Mouse (Mus musculus) hindbrain, embryonic 11.5 days (tissue): Measurements from ENCODE around the gene Rab12. TPM values are rescaled to one million over a fixed set of nuclear protein-coding genes. Genes with fewer than 3 reads are reported as not detected.

ENCODE experiments used
- ATAC-seq: fragments of 200-750 bp; cut with Nextera tagmentation; 2 replicates; pipeline ENCODE4 v1.8.0; 2017; ENCODE audit warnings: mild to moderate bottlenecking, moderate TSS enrichment, moderate library complexity; ENCODE audit not compliant: low FRiP score
- DNase-seq: peaks from one replicate; pipeline ENCODE4 v3.0.0-alpha.2; 2015; ENCODE audit warnings: low spot score
- H3K27ac ChIP-seq: fragments of 300-500 bp; sonication (generic); 2 replicates; pipeline ENCODE4 v1.5.1; 2014; ENCODE audit warnings: mild to moderate bottlenecking, low read depth, low read length
- H3K27me3 ChIP-seq: fragments of 300-500 bp; sonication (generic); 2 replicates; pipeline ENCODE4 v1.6.1; 2014; ENCODE audit warnings: mild to moderate bottlenecking, low read length, moderate library complexity, mixed read lengths; ENCODE audit not compliant: control insufficient read depth, insufficient read depth
- H3K36me3 ChIP-seq: fragments of 300-500 bp; sonication (generic); 2 replicates; pipeline ENCODE4 v1.6.1; 2014; ENCODE audit warnings: mild to moderate bottlenecking, low read length, moderate library complexity, mixed read lengths; ENCODE audit not compliant: control insufficient read depth, insufficient read depth
- H3K4me1 ChIP-seq: fragments of 300-500 bp; sonication (generic); replicated peaks from 2 replicates; pipeline ENCODE4 v1.6.1; 2014; ENCODE audit warnings: low read length, mixed read lengths; ENCODE audit not compliant: control insufficient read depth, insufficient read depth
- H3K4me2 ChIP-seq: fragments of 300-500 bp; sonication (generic); replicated peaks from 2 replicates; pipeline ENCODE4 v1.6.1; 2014; ENCODE audit warnings: mild to moderate bottlenecking, low read depth, low read length
- H3K4me3 ChIP-seq: fragments of 300-500 bp; sonication (generic); 2 replicates; pipeline ENCODE4 v1.5.1; 2014; ENCODE audit warnings: low read depth, low read length
- H3K9ac ChIP-seq: fragments of 300-500 bp; sonication (generic); 2 replicates; pipeline ENCODE4 v1.6.1; 2014; ENCODE audit warnings: low read depth, low read length
- H3K9me3 ChIP-seq: fragments of 300-500 bp; sonication (generic); 2 replicates; pipeline ENCODE4 v1.6.1; 2016; ENCODE audit warnings: low read length; ENCODE audit not compliant: control insufficient read depth
- WGBS: fragments of 180-500 bp; shearing (Covaris S2); extraction: QIAGEN DNeasy Blood & Tissue Kit; methylation state at CpG from one replicate; pipeline ENCODE4 v1.1.7; 2014; 5-methylcytosine and 5-hydroxymethylcytosine counted together
- polyA plus RNA-seq: library from polyadenylated mRNA; unstranded; fragments of >200 nt; fragmentation: Nextera tagmentation; extraction: Ambion mirVana; gene quantifications from 2 replicates; pipeline ENCODE4 v1.2.1, GENCODE M21; 2014

Rab12 gene
- polyA plus RNA-seq, 1 experiment from 2014 or later: 44.1 TPM

- H3K27me3 ChIP-seq: no peaks in the 10 kb centered on the region
- H3K4me1 ChIP-seq: no peaks in the 10 kb centered on the region
- no peaks in the 10 kb centered on the region for H3K9me3 ChIP-seq
- no peak overlapping the region for H3K4me2 ChIP-seq
- no peak overlapping the region for H3K27ac ChIP-seq
- no peaks in the 10 kb centered on the region for H3K36me3 ChIP-seq
- no peak overlapping the region for H3K9ac ChIP-seq
- no peak for ATAC-seq
- WGBS: 87% methylated on average over 4 of the region's 4 CpGs
- no peak overlapping the region for H3K4me3 ChIP-seq
- DNase-seq: no peak
These were observed 48.3 kb downstream of the Rab12 start for GRCm38 (mm10) chr17:66471252-66471651.

GRCm38 (mm10) chr17:66470020-66470419 lies 49.5 kb downstream of the Rab12 start:
- Histone ChIP-seq H3K9ac (no peak overlapping the region), H3K36me3 (no peaks in the 10 kb centered on the region), H3K27me3 (no peaks in the 10 kb centered on the region), H3K4me1 (no peaks in the 10 kb centered on the region), H3K27ac (no peak overlapping the region), H3K9me3 (no peaks in the 10 kb centered on the region), H3K4me2 (no peak overlapping the region), H3K4me3 (no peak overlapping the region)
- no peak for ATAC-seq
- DNase-seq: no peak
- 40% methylated on average over 8 of the region's 8 CpGs for WGBS

GRCm38 (mm10) chr17:66457278-66457677 lies 62.3 kb downstream of the Rab12 start:
- H3K9me3 ChIP-seq: no peaks in the 10 kb centered on the region
- no peak overlapping the region for H3K4me3 ChIP-seq
- no peak for ATAC-seq
- no peaks in the 10 kb centered on the region for H3K27me3 ChIP-seq
- DNase-seq: no peak
- WGBS: 31% methylated on average over 1 of the region's 1 CpGs
- no peaks in the 10 kb centered on the region for H3K4me1 ChIP-seq
- no peak overlapping the region for H3K9ac ChIP-seq
- no peak overlapping the region for H3K27ac ChIP-seq
- H3K36me3 ChIP-seq: no peaks in the 10 kb centered on the region
- H3K4me2 ChIP-seq: no peak overlapping the region

- WGBS: 1% methylated on average over 11 of the region's 11 CpGs
- Histone ChIP-seq H3K9me3 (no peaks in the 10 kb centered on the region), H3K36me3 (no peaks in the 10 kb centered on the region), H3K27me3 (no peaks in the 10 kb centered on the region), H3K9ac (no peak overlapping the region), H3K4me2 (peak overlapping the region; percentile 29), H3K4me3 (peak overlapping the region; percentile 98; the same call in 1 of the 2 replicates), H3K4me1 (peaks cover 11% of the 10 kb centered on the region), H3K27ac (0 out of 2 replicates have a peak overlapping the region, but pooled peaks have one; percentile 36)
- DNase-seq (peak; percentile 96), ATAC-seq (no peak)
These were observed 68.4 kb downstream of the Rab12 start for GRCm38 (mm10) chr17:66451143-66451542.

- WGBS: 4% methylated on average over 18 of the region's 18 CpGs
- DNase-seq: no peak
- no peaks in the 10 kb centered on the region for H3K27me3 ChIP-seq
- H3K4me3 ChIP-seq: peak overlapping the region; percentile 98
- H3K9ac ChIP-seq: peak overlapping the region; percentile 98
- H3K4me1 ChIP-seq: peaks cover 15% of the 10 kb centered on the region
- no peak for ATAC-seq
- H3K4me2 ChIP-seq: peak overlapping the region; percentile 91
- no peaks in the 10 kb centered on the region for H3K9me3 ChIP-seq
- no peaks in the 10 kb centered on the region for H3K36me3 ChIP-seq
- no peak overlapping the region for H3K27ac ChIP-seq
These were observed 68.9 kb downstream of the Rab12 start for GRCm38 (mm10) chr17:66450526-66451070.

- peak; percentile 83 for ATAC-seq
- Histone ChIP-seq H3K4me1 (peaks cover 15% of the 10 kb centered on the region), H3K36me3 (no peaks in the 10 kb centered on the region), H3K27ac (peak within 1 kb of the TSS; percentile 97), H3K4me2 (peak within 1 kb of the TSS; percentile 91), H3K9ac (peak within 1 kb of the TSS; percentile 98), H3K27me3 (no peaks in the 10 kb centered on the region), H3K9me3 (no peaks in the 10 kb centered on the region), H3K4me3 (peak within 1 kb of the TSS; percentile 98)
- DNase-seq: peak; percentile 90
- WGBS: 1% methylated on average over 57 of the region's 76 CpGs
These were observed 69.8 kb downstream of the Rab12 start, which contains the start of gene Mtcl1 for GRCm38 (mm10) chr17:66449460-66450341. Gene Mtcl1 (minus strand): TSS chr17:66449750.

- H3K4me1 ChIP-seq: peaks cover 15% of the 10 kb centered on the region
- H3K27me3 ChIP-seq: no peaks in the 10 kb centered on the region
- DNase-seq (peak; percentile 75), ATAC-seq (peak; percentile 10)
- H3K27ac ChIP-seq: peak overlapping the region; percentile 97
- H3K4me2 ChIP-seq: peak overlapping the region; percentile 91
- H3K4me3 ChIP-seq: peak overlapping the region; percentile 98
- H3K9me3 ChIP-seq: no peaks in the 10 kb centered on the region
- no peaks in the 10 kb centered on the region for H3K36me3 ChIP-seq
- H3K9ac ChIP-seq: peak overlapping the region; percentile 98
- WGBS: under 1% methylated on average over 114 of the region's 136 CpGs
These were observed 70.8 kb downstream of the Rab12 start for GRCm38 (mm10) chr17:66448421-66449405.

GRCm38 (mm10) chr17:66447978-66448377 lies 71.6 kb downstream of the Rab12 start:
- Histone ChIP-seq H3K4me1 (peaks cover 15% of the 10 kb centered on the region), H3K27me3 (no peaks in the 10 kb centered on the region), H3K4me2 (peak overlapping the region; percentile 91), H3K4me3 (peak overlapping the region; percentile 98), H3K36me3 (no peaks in the 10 kb centered on the region), H3K9ac (peak overlapping the region; percentile 98), H3K27ac (no peak overlapping the region), H3K9me3 (no peaks in the 10 kb centered on the region)
- no peak for ATAC-seq
- WGBS: 2% methylated on average over 13 of the region's 13 CpGs
- no peak for DNase-seq
